Mouse (Mus musculus) bone marrow macrophage, adult 2 months (primary cell): Measurements from ENCODE around the gene Cldn24.

ENCODE experiments used
- CTCF ChIP-seq: IDR thresholded peaks from 2 replicates; pipeline ENCODE4 v1.5.1; 2012; ENCODE audit warnings: low read depth, mild to moderate bottlenecking, low read length, moderate library complexity
- POLR2A ChIP-seq: IDR thresholded peaks from 2 replicates; pipeline ENCODE4 v1.6.1; 2012; ENCODE audit warnings: mild to moderate bottlenecking, low read depth, low read length, borderline replicate concordance

- TF ChIP-seq CTCF (no peak), POLR2A (no peak)
These were observed 37.3 kb downstream of the Cldn24 start for GRCm38 (mm10) chr8:47859259-47859658.
